Mouse (Mus musculus) forebrain, postnatal 0 days (tissue): ENCODE results near the gene Fer1l5. TPM values are rescaled to one million over a fixed set of nuclear protein-coding genes. Genes with fewer than 3 reads are reported as not detected.
A peak's percentile ranks its signal among the peaks of the same experiment; 100 is the strongest.

Experiments used
- ATAC-seq: fragments of 200-750 bp; cut with Nextera tagmentation; 2 replicates; pipeline ENCODE4 v1.8.0; 2017; ENCODE audit warnings: mild to moderate bottlenecking, moderate library complexity
- DNase-seq: peaks from one replicate; pipeline ENCODE4 v3.0.0-alpha.2; 2015
- H3K27ac ChIP-seq: fragments of 300-500 bp; sonication (generic); 2 replicates; pipeline ENCODE4 v1.5.1; 2014; ENCODE audit warnings: low read depth, mild to moderate bottlenecking, antibody characterized with exemption, low read length, moderate library complexity, mixed read lengths
- H3K27me3 ChIP-seq: fragments of 300-500 bp; sonication (generic); 2 replicates; pipeline ENCODE4 v1.6.1; 2014; ENCODE audit warnings: mild to moderate bottlenecking, low read length, mixed read lengths; ENCODE audit not compliant: insufficient read depth
- H3K36me3 ChIP-seq: fragments of 300-500 bp; sonication (generic); 2 replicates; pipeline ENCODE4 v1.6.1; 2014; ENCODE audit warnings: mild to moderate bottlenecking, moderate library complexity; ENCODE audit not compliant: insufficient read depth
- H3K4me1 ChIP-seq: fragments of 300-500 bp; sonication (generic); 2 replicates; pipeline ENCODE4 v1.6.1; 2014; ENCODE audit warnings: antibody characterized with exemption; ENCODE audit not compliant: insufficient read depth
- H3K4me2 ChIP-seq: fragments of 300-500 bp; sonication (generic); 2 replicates; pipeline ENCODE4 v1.6.1; 2014; ENCODE audit warnings: low read depth, mild to moderate bottlenecking, moderate library complexity
- H3K4me3 ChIP-seq: fragments of 300-500 bp; sonication (generic); 2 replicates; pipeline ENCODE4 v1.5.1; 2014; ENCODE audit warnings: low read depth, low read length, mixed read lengths
- H3K9ac ChIP-seq: fragments of 300-500 bp; sonication (generic); 2 replicates; pipeline ENCODE4 v1.6.1; 2014; ENCODE audit warnings: mild to moderate bottlenecking
- H3K9me3 ChIP-seq: fragments of 300-500 bp; sonication (generic); 2 replicates; pipeline ENCODE4 v1.6.1; 2016; ENCODE audit warnings: low read length
- CTCF ChIP-seq: sonication (generic); IDR thresholded peaks from 2 replicates; pipeline ENCODE4 v1.5.1; 2016; ENCODE audit warnings: antibody characterized with exemption, control low read depth, low read depth
- WGBS: fragments of 180-500 bp; shearing (Covaris S2); extraction: QIAGEN DNeasy Blood & Tissue Kit; methylation state at CpG from one replicate; pipeline ENCODE4 v1.1.7; 2014; 5-methylcytosine and 5-hydroxymethylcytosine counted together
- polyA plus RNA-seq: library from polyadenylated mRNA; unstranded; fragments of >200 nt; fragmentation: Nextera tagmentation; extraction: Ambion mirVana; gene quantifications from 2 replicates; pipeline ENCODE4 v1.2.1, GENCODE M21; 2015
- total RNA-seq: library from RNA; depleted of rRNA; stranded (reverse); fragments of >200 nt; gene quantifications from 2 replicates; pipeline ENCODE4 v1.2.3, GENCODE M21; 2014; rRNA removed

The Fer1l5 gene
- total RNA-seq (0.15 TPM in 1 of 2 replicates, not detected in the other), polyA plus RNA-seq (1.0 and 1.2 TPM in 2 replicates)

GRCm38 (mm10) chr1:36371934-36372845 lies at the start of gene Fer1l5:
Fer1l5 (plus strand) TSS chr1:36372291.
- 83% methylated on average over 10 of the region's 10 CpGs for WGBS
- H3K36me3 ChIP-seq = no peaks in the 10 kb centered on the region
- no peak within 1 kb of the TSS for H3K27ac ChIP-seq
- ATAC-seq = no peak
- no peak for TF ChIP-seq CTCF
- no peaks in the 10 kb centered on the region for H3K9me3 ChIP-seq
- H3K4me3 ChIP-seq = no peak within 1 kb of the TSS
- no peak within 1 kb of the TSS for H3K4me2 ChIP-seq
- peaks cover 6% of the 10 kb centered on the region for H3K4me1 ChIP-seq
- no peaks in the 10 kb centered on the region for H3K27me3 ChIP-seq
- DNase-seq = no peak
- no peak within 1 kb of the TSS for H3K9ac ChIP-seq

GRCm38 (mm10) chr1:36323076-36323475 lies 49.0 kb upstream of the Fer1l5 start:
- ATAC-seq (no peak), DNase-seq (no peak)
- Histone ChIP-seq H3K4me1 (no peaks in the 10 kb centered on the region), H3K27ac (no peak overlapping the region), H3K36me3 (no peaks in the 10 kb centered on the region; the same call in 1 of the 2 replicates), H3K27me3 (no peaks in the 10 kb centered on the region), H3K9me3 (no peaks in the 10 kb centered on the region), H3K4me2 (no peak overlapping the region), H3K4me3 (no peak overlapping the region), H3K9ac (no peak overlapping the region)
- 83% methylated on average over 9 of the region's 9 CpGs for WGBS
- TF ChIP-seq CTCF = no peak

- no peaks in the 10 kb centered on the region for H3K27me3 ChIP-seq
- H3K4me2 ChIP-seq = no peak overlapping the region
- ATAC-seq (peak; percentile 82), DNase-seq (peak; percentile 51)
- no peaks in the 10 kb centered on the region; the same call in 1 of the 2 replicates for H3K36me3 ChIP-seq
- WGBS = 45% methylated on average over 8 of the region's 8 CpGs
- no peak overlapping the region for H3K27ac ChIP-seq
- no peaks in the 10 kb centered on the region for H3K9me3 ChIP-seq
- no peak overlapping the region for H3K4me3 ChIP-seq
- H3K9ac ChIP-seq = no peak overlapping the region
- no peaks in the 10 kb centered on the region for H3K4me1 ChIP-seq
- TF ChIP-seq CTCF = peak; percentile 77
Observed at GRCm38 (mm10) chr1:36323746-36324448, 48.2 kb upstream of the Fer1l5 start.

- H3K4me3 ChIP-seq = no peak overlapping the region
- no peak overlapping the region for H3K27ac ChIP-seq
- no peak for DNase-seq
- no peak for TF ChIP-seq CTCF
- H3K27me3 ChIP-seq = no peaks in the 10 kb centered on the region
- peaks cover 7% of the 10 kb centered on the region; the same call in 1 of the 2 replicates for H3K36me3 ChIP-seq
- no peak overlapping the region for H3K9ac ChIP-seq
- H3K4me2 ChIP-seq = no peak overlapping the region
- no peak for ATAC-seq
- 91% methylated on average over 2 of the region's 2 CpGs for WGBS
- H3K9me3 ChIP-seq = no peaks in the 10 kb centered on the region
- H3K4me1 ChIP-seq = no peaks in the 10 kb centered on the region
Observed at GRCm38 (mm10) chr1:36325900-36326321, 46.2 kb upstream of the Fer1l5 start.

- Histone ChIP-seq H3K36me3 (0 out of 2 replicates have a peak, but pooled peaks cover 7% of the 10 kb centered on the region), H3K27me3 (no peaks in the 10 kb centered on the region), H3K4me3 (no peak overlapping the region), H3K9ac (no peak overlapping the region), H3K9me3 (no peaks in the 10 kb centered on the region), H3K27ac (no peak overlapping the region), H3K4me2 (no peak overlapping the region), H3K4me1 (no peaks in the 10 kb centered on the region)
- 98% methylated on average over 2 of the region's 2 CpGs for WGBS
- no peak for ATAC-seq
- no peak for TF ChIP-seq CTCF
- no peak for DNase-seq
Observed at GRCm38 (mm10) chr1:36326815-36327214, 45.3 kb upstream of the Fer1l5 start.

- TF ChIP-seq CTCF = no peak
- WGBS = 78% methylated on average over 6 of the region's 6 CpGs
- Histone ChIP-seq H3K4me1 (no peaks in the 10 kb centered on the region), H3K9me3 (no peaks in the 10 kb centered on the region), H3K27me3 (no peaks in the 10 kb centered on the region), H3K4me2 (no peak overlapping the region), H3K27ac (no peak overlapping the region), H3K9ac (no peak overlapping the region), H3K36me3 (peaks cover 22% of the 10 kb centered on the region), H3K4me3 (no peak overlapping the region)
- DNase-seq (no peak), ATAC-seq (no peak)
Observed at GRCm38 (mm10) chr1:36331743-36332142, 40.3 kb upstream of the Fer1l5 start.
